ENCODE assay signal across 10 mouse cellular contexts in genomic region chr2:174858835-174859215, GRCm38 (mm10).
A peak's percentile ranks its signal among the peaks of the same experiment; 100 is the strongest.
DNase-seq lines count a peak whose midpoint lies in the region; ATAC-seq lines count a peak whose summit lies in the region.
"Had no signal": no experiment of that assay in that cellular context is flagged by ENCODE, and none has a peak within 500 bp of the region (broad histone marks: within the 10 kb centered on the region; RNA-seq: fewer than 3 reads in every experiment).

No protein-coding gene starts in this region.

- DNase-seq in lung, adult 18-20 months: no peak
- DNase-seq in forebrain, embryonic 14.5 days (ENCODE audit: low spot score): peak; percentile 58
- no peak for DNase-seq in frontal cortex, adult 2 months (ENCODE audit: extremely low spot score in 1 of 2, low spot score in 1 of 2)
- DNase-seq in frontal cortex, postnatal 10 days (ENCODE audit: low spot score in 2 of 2): no peak
- DNase-seq in retina, embryonic 14.5 days (ENCODE audit: low spot score): no peak

- no peak overlapping the region for H3K4me3 ChIP-seq in lung, embryonic 15.5 days
- no peak overlapping the region for H3K4me3 ChIP-seq in forebrain, embryonic 14.5 days (ENCODE audit: low read depth, low read length)
- H3K4me3 ChIP-seq in limb, embryonic 15.5 days: no peak overlapping the region
- no peak overlapping the region for H3K4me3 ChIP-seq in stomach, embryonic 16.5 days (replicated peaks; ENCODE audit: low read length)
- H3K4me3 ChIP-seq: erythroblast, embryonic 14.5 days; liver, embryonic 15.5 days had no signal

- H3K4me1 ChIP-seq in lung, embryonic 15.5 days: peaks cover 25% of the 10 kb centered on the region
- H3K4me1 ChIP-seq in forebrain, embryonic 14.5 days (ENCODE audit: control insufficient read depth, insufficient read depth, low read length): peaks cover 2% of the 10 kb centered on the region; the same call in 1 of the 2 replicates
- H3K4me1 ChIP-seq in limb, embryonic 15.5 days: peaks cover 29% of the 10 kb centered on the region
- H3K4me1 ChIP-seq in stomach, embryonic 16.5 days (ENCODE audit: control insufficient read depth, insufficient read depth, low read length): peaks cover 14% of the 10 kb centered on the region; the same call in 1 of the 2 replicates
- H3K4me1 ChIP-seq: liver, embryonic 15.5 days had no signal

- peak overlapping the region; percentile 86 for H3K27ac ChIP-seq in lung, embryonic 15.5 days
- H3K27ac ChIP-seq in forebrain, embryonic 14.5 days (ENCODE audit: low read depth, low read length): peak overlapping the region; percentile 65; the same call in 1 of the 2 replicates
- H3K27ac ChIP-seq in limb, embryonic 15.5 days: peak overlapping the region; percentile 98
- peak overlapping the region; percentile 88 for H3K27ac ChIP-seq in stomach, embryonic 16.5 days (ENCODE audit: low read length)
- H3K27ac ChIP-seq: liver, embryonic 15.5 days had no signal

- peak overlapping the region; percentile 19; the same call in 1 of the 2 replicates for H3K4me2 ChIP-seq in lung, embryonic 15.5 days
- no peak overlapping the region for H3K4me2 ChIP-seq in forebrain, embryonic 14.5 days (ENCODE audit: low read length)
- H3K4me2 ChIP-seq in limb, embryonic 15.5 days: 0 out of 2 replicates have a peak overlapping the region, but pooled peaks have one; percentile 7
- H3K4me2 ChIP-seq in stomach, embryonic 16.5 days (ENCODE audit: low read depth, low read length): no peak overlapping the region
- H3K4me2 ChIP-seq: liver, embryonic 15.5 days had no signal

- H3K36me3 ChIP-seq in lung, embryonic 15.5 days: no peaks in the 10 kb centered on the region
- H3K36me3 ChIP-seq in forebrain, embryonic 14.5 days (ENCODE audit: control insufficient read depth, insufficient read depth, low read length): no peaks in the 10 kb centered on the region
- no peaks in the 10 kb centered on the region for H3K36me3 ChIP-seq in limb, embryonic 15.5 days
- H3K36me3 ChIP-seq in stomach, embryonic 16.5 days (ENCODE audit: control insufficient read depth, insufficient read depth, low read length): no peaks in the 10 kb centered on the region
- H3K36me3 ChIP-seq: liver, embryonic 15.5 days had no signal

- no peaks in the 10 kb centered on the region for H3K9me3 ChIP-seq in lung, embryonic 15.5 days
- H3K9me3 ChIP-seq in forebrain, embryonic 14.5 days (replicated peaks; ENCODE audit: control insufficient read depth, low read length): no peaks in the 10 kb centered on the region
- H3K9me3 ChIP-seq in limb, embryonic 15.5 days: no peaks in the 10 kb centered on the region
- H3K9me3 ChIP-seq in stomach, embryonic 16.5 days (replicated peaks; ENCODE audit: control insufficient read depth, low read length): no peaks in the 10 kb centered on the region
- H3K9me3 ChIP-seq: liver, embryonic 15.5 days had no signal

- ATAC-seq in lung, embryonic 15.5 days (ENCODE audit: borderline replicate concordance, extremely low read depth, low FRiP score, low TSS enrichment): peak; percentile 29
- peak; percentile 60 for ATAC-seq in forebrain, embryonic 14.5 days
- ATAC-seq in limb, embryonic 15.5 days (ENCODE audit: insufficient number of reproducible peaks, low FRiP score, low TSS enrichment, low read depth): peak; percentile 80
- ATAC-seq in stomach, embryonic 16.5 days (ENCODE audit: insufficient read depth, low FRiP score): peak; percentile 65; the same call in 1 of the 2 replicates

- peak overlapping the region; percentile 37 for H3K9ac ChIP-seq in lung, embryonic 15.5 days
- H3K9ac ChIP-seq in forebrain, embryonic 14.5 days (ENCODE audit: low read length): peak overlapping the region; percentile 33; the same call in 1 of the 2 replicates
- H3K9ac ChIP-seq in limb, embryonic 15.5 days: no peak overlapping the region
- peak overlapping the region; percentile 4; the same call in 1 of the 2 replicates for H3K9ac ChIP-seq in stomach, embryonic 16.5 days (ENCODE audit: low read length)
- H3K9ac ChIP-seq: liver, embryonic 15.5 days had no signal

- no peaks in the 10 kb centered on the region for H3K27me3 ChIP-seq in lung, embryonic 15.5 days
- H3K27me3 ChIP-seq in forebrain, embryonic 14.5 days (replicated peaks; ENCODE audit: control insufficient read depth, insufficient read depth, low read length): no peaks in the 10 kb centered on the region
- no peaks in the 10 kb centered on the region for H3K27me3 ChIP-seq in limb, embryonic 15.5 days
- H3K27me3 ChIP-seq in stomach, embryonic 16.5 days (ENCODE audit: control insufficient read depth, insufficient read depth, low read length): no peaks in the 10 kb centered on the region
- H3K27me3 ChIP-seq: liver, embryonic 15.5 days had no signal

- 0% methylated on average over 2 of the region's 2 CpGs for WGBS in lung, embryonic 15.5 days
- 0% methylated on average over 2 of the region's 2 CpGs for WGBS in forebrain, embryonic 14.5 days
- 6% methylated on average over 2 of the region's 2 CpGs for WGBS in limb, embryonic 15.5 days
- 20% methylated on average over 2 of the region's 2 CpGs for WGBS in stomach, embryonic 16.5 days

Comparison
In these comparisons a context has a peak if more than half of its experiments do, and no peak if none do; other contexts are left out.
1. ATAC-seq: peak in every context shown above with its lines; median percentile 80 in limb, embryonic 15.5 days; 65 in stomach, embryonic 16.5 days; 60 in forebrain, embryonic 14.5 days; 29 in lung, embryonic 15.5 days.
2. H3K4me2 ChIP-seq: peak in lung, embryonic 15.5 days (single experiment) and limb, embryonic 15.5 days (single experiment); none in forebrain, embryonic 14.5 days (single experiment) and stomach, embryonic 16.5 days (single experiment).
3. Peak in every context shown above with its lines, with median percentiles within 50 percentile points of each other: H3K27ac ChIP-seq.